Mouse (Mus musculus) CH12.LX (cell line): ENCODE data around the gene Mrpl23.

ENCODE experiments used
- BHLHE40 ChIP-seq: IDR thresholded peaks from 2 replicates; pipeline ENCODE4 v1.6.1; 2011; ENCODE audit warnings: mild to moderate bottlenecking, low read depth, low read length, improper control_type of control experiment
- CTCF ChIP-seq, 2 experiments: IDR thresholded peaks in 1 of 2; conservative IDR thresholded peaks in 1 of 2; 2 replicates each; pipeline ENCODE4 v1.5.1; 2011 to 2012; ENCODE audit warnings: low read depth in 2 of 2, low read length in 2 of 2, improper control_type of control experiment in 1 of 2, inconsistent platforms in 1 of 2, mild to moderate bottlenecking in 1 of 2, moderate library complexity in 1 of 2
- E2F4 ChIP-seq: IDR thresholded peaks from 2 replicates; pipeline ENCODE4 v1.6.1; 2011; ENCODE audit warnings: low read depth, low read length, improper control_type of control experiment; ENCODE audit not compliant: insufficient replicate concordance
- ELF1 ChIP-seq: IDR thresholded peaks from 2 replicates; pipeline ENCODE4 v1.6.1; 2014; ENCODE audit warnings: low read depth, mild to moderate bottlenecking, inconsistent platforms, low read length, improper control_type of control experiment
- EP300 ChIP-seq: IDR thresholded peaks from 2 replicates; pipeline ENCODE4 v1.6.1; 2011; ENCODE audit warnings: low read length, improper control_type of control experiment
- ETS1 ChIP-seq: conservative IDR thresholded peaks from 2 replicates; pipeline ENCODE4 v1.6.1; 2012; ENCODE audit warnings: low read depth, mild to moderate bottlenecking, inconsistent platforms, low read length, improper control_type of control experiment, moderate library complexity
- MAX ChIP-seq: IDR thresholded peaks from 2 replicates; pipeline ENCODE4 v1.6.1; 2011; ENCODE audit warnings: low read length, improper control_type of control experiment
- MAZ ChIP-seq: IDR thresholded peaks from 2 replicates; pipeline ENCODE4 v1.6.1; 2012; ENCODE audit warnings: low read depth, mild to moderate bottlenecking, inconsistent platforms, low read length, improper control_type of control experiment, moderate library complexity
- POLR2A ChIP-seq: IDR thresholded peaks from 2 replicates; pipeline ENCODE4 v1.6.1; 2011; ENCODE audit warnings: low read depth, mild to moderate bottlenecking, improper control_type of control experiment, low read length
- POLR2AphosphoS2 ChIP-seq: IDR thresholded peaks from 2 replicates; pipeline ENCODE4 v1.6.1; 2011; ENCODE audit warnings: low read depth, low read length, improper control_type of control experiment
- RCOR1 ChIP-seq: conservative IDR thresholded peaks from 2 replicates; pipeline ENCODE4 v1.6.1; 2012; ENCODE audit warnings: low read depth, mild to moderate bottlenecking, inconsistent platforms, low read length, improper control_type of control experiment
- SIN3A ChIP-seq: IDR thresholded peaks from 2 replicates; pipeline ENCODE4 v1.6.1; 2012; ENCODE audit warnings: low read length, improper control_type of control experiment, inconsistent platforms
- ZKSCAN1 ChIP-seq: IDR thresholded peaks from 2 replicates; pipeline ENCODE4 v1.6.1; 2012; ENCODE audit warnings: low read depth, inconsistent platforms, low read length, improper control_type of control experiment, borderline replicate concordance

GRCm38 (mm10) chr7:142575491-142575890 lies 43.0 kb downstream of the Mrpl23 start:
- TF ChIP-seq CTCF (conservative IDR thresholded peaks at IDR 0.05 in 1 of 2, IDR thresholded peaks at IDR 0.05 in 1 of 2; ENCODE audit: low read depth in 2 of 2, low read length in 2 of 2): no peak
- TF ChIP-seq MAZ: no peak
- TF ChIP-seq POLR2A: no peak
- no peak for TF ChIP-seq E2F4
- TF ChIP-seq SIN3A: no peak
- no peak for TF ChIP-seq RCOR1
- no peak for TF ChIP-seq ELF1
- no peak for TF ChIP-seq ZKSCAN1
- TF ChIP-seq BHLHE40: no peak
- no peak for TF ChIP-seq POLR2AphosphoS2
- no peak for TF ChIP-seq MAX
- TF ChIP-seq EP300: no peak
- TF ChIP-seq ETS1: no peak
